Mouse (Mus musculus) CH12.LX (cell line): ENCODE results near the gene Fntb. TPM values are rescaled to one million over a fixed set of nuclear protein-coding genes. Genes with fewer than 3 reads are reported as not detected.

Source experiments
- DNase-seq: peaks from one replicate; pipeline ENCODE4 v3.0.0-alpha.2; 2013; ENCODE audit errors: extremely low read depth
- H3K27ac ChIP-seq: 2 replicates; pipeline ENCODE4 v1.5.1; 2012; ENCODE audit warnings: low read depth, mild to moderate bottlenecking, control low read depth, moderate library complexity; ENCODE audit not compliant: insufficient read depth
- H3K27me3 ChIP-seq: replicated peaks from 2 replicates; pipeline ENCODE3; 2012; ENCODE audit warnings: inconsistent platforms
- H3K36me3 ChIP-seq, 2 experiments: replicated peaks in 1 of 2; 2 replicates each; pipeline versions ENCODE3 to v1.6.1; 2012; ENCODE audit warnings: inconsistent platforms in 1 of 2, low read length in 1 of 2, mild to moderate bottlenecking in 1 of 2, mixed read lengths in 1 of 2, moderate library complexity in 1 of 2; ENCODE audit not compliant: control insufficient read depth in 1 of 2, insufficient read depth in 1 of 2
- H3K4me1 ChIP-seq, 2 experiments: 2 replicates each; pipeline ENCODE4 v1.6.1; 2012; ENCODE audit warnings: inconsistent platforms in 1 of 2, moderate library complexity in 1 of 2; ENCODE audit not compliant: insufficient read depth in 2 of 2, control insufficient read depth in 1 of 2
- H3K4me2 ChIP-seq: 2 replicates; pipeline ENCODE4 v1.6.1; 2012; ENCODE audit warnings: low read depth, mild to moderate bottlenecking, control low read depth; ENCODE audit not compliant: poor library complexity, insufficient read depth, severe bottlenecking
- H3K4me3 ChIP-seq, 3 experiments: fragments of 150-350 bp in 1 of 3; sonication (generic) in 1 of 3; replicated peaks in 1 of 3; 2 replicates each; pipeline versions ENCODE3 to v1.5.1; 2011 to 2012; ENCODE audit warnings: low read depth in 2 of 3, low read length in 2 of 3, mild to moderate bottlenecking in 2 of 3, moderate library complexity in 2 of 3, control low read depth in 1 of 3, improper control_type of control experiment in 1 of 3, inconsistent platforms in 1 of 3, mixed read lengths in 1 of 3; ENCODE audit not compliant: poor library complexity in 1 of 3
- H3K79me2 ChIP-seq: replicated peaks from 2 replicates; pipeline ENCODE4 v1.6.1; 2012; ENCODE audit warnings: mild to moderate bottlenecking, moderate library complexity; ENCODE audit not compliant: control insufficient read depth, poor library complexity, insufficient read depth, severe bottlenecking; ENCODE audit errors: extremely low read depth
- H3K9ac ChIP-seq: 2 replicates; pipeline ENCODE4 v1.6.1; 2012; ENCODE audit warnings: low read depth, mild to moderate bottlenecking, control low read depth, moderate library complexity; ENCODE audit not compliant: insufficient read depth
- H3K9me3 ChIP-seq: replicated peaks from 2 replicates; pipeline ENCODE3; 2012; ENCODE audit warnings: low read length, inconsistent platforms, mixed read lengths
- BHLHE40 ChIP-seq: IDR thresholded peaks from 2 replicates; pipeline ENCODE4 v1.6.1; 2011; ENCODE audit warnings: mild to moderate bottlenecking, low read depth, low read length, improper control_type of control experiment
- EP300 ChIP-seq: IDR thresholded peaks from 2 replicates; pipeline ENCODE4 v1.6.1; 2011; ENCODE audit warnings: low read length, improper control_type of control experiment
- ETS1 ChIP-seq: conservative IDR thresholded peaks from 2 replicates; pipeline ENCODE4 v1.6.1; 2012; ENCODE audit warnings: low read depth, mild to moderate bottlenecking, inconsistent platforms, low read length, improper control_type of control experiment, moderate library complexity
- HCFC1 ChIP-seq: IDR thresholded peaks from 2 replicates; pipeline ENCODE4 v1.6.1; 2012; ENCODE audit warnings: low read depth, mild to moderate bottlenecking, inconsistent platforms, low read length, improper control_type of control experiment
- JUND ChIP-seq: conservative IDR thresholded peaks from 2 replicates; pipeline ENCODE4 v1.6.1; 2011; ENCODE audit warnings: low read depth, low read length, improper control_type of control experiment
- MAX ChIP-seq: IDR thresholded peaks from 2 replicates; pipeline ENCODE4 v1.6.1; 2011; ENCODE audit warnings: low read length, improper control_type of control experiment
- MEF2A ChIP-seq: IDR thresholded peaks from 2 replicates; pipeline ENCODE4 v1.6.1; 2014; ENCODE audit warnings: low read depth, mild to moderate bottlenecking, inconsistent platforms, low read length, improper control_type of control experiment, borderline replicate concordance
- MXI1 ChIP-seq: IDR thresholded peaks from 2 replicates; pipeline ENCODE4 v1.6.1; 2011; ENCODE audit warnings: mild to moderate bottlenecking, low read depth, low read length, improper control_type of control experiment
- MYC ChIP-seq: IDR thresholded peaks from 2 replicates; pipeline ENCODE4 v1.6.1; 2011; ENCODE audit warnings: low read depth, mild to moderate bottlenecking, improper control_type of control experiment, low read length
- NELFE ChIP-seq: IDR thresholded peaks from 2 replicates; pipeline ENCODE4 v1.6.1; 2011; ENCODE audit warnings: low read depth, low read length, improper control_type of control experiment
- RAD21 ChIP-seq: IDR thresholded peaks from 2 replicates; pipeline ENCODE4 v1.6.1; 2011; ENCODE audit warnings: low read depth, mild to moderate bottlenecking, low read length, improper control_type of control experiment, moderate library complexity
- RCOR1 ChIP-seq: conservative IDR thresholded peaks from 2 replicates; pipeline ENCODE4 v1.6.1; 2012; ENCODE audit warnings: low read depth, mild to moderate bottlenecking, inconsistent platforms, low read length, improper control_type of control experiment
- SIN3A ChIP-seq: IDR thresholded peaks from 2 replicates; pipeline ENCODE4 v1.6.1; 2012; ENCODE audit warnings: low read length, improper control_type of control experiment, inconsistent platforms
- SMC3 ChIP-seq: IDR thresholded peaks from 2 replicates; pipeline ENCODE4 v1.6.1; 2011; ENCODE audit warnings: low read depth, low read length, improper control_type of control experiment
- UBTF ChIP-seq: IDR thresholded peaks from 2 replicates; pipeline ENCODE4 v1.6.1; 2012; ENCODE audit warnings: low read depth, mild to moderate bottlenecking, inconsistent platforms, low read length, improper control_type of control experiment, moderate library complexity
- ZC3H11A ChIP-seq: IDR thresholded peaks from 2 replicates; pipeline ENCODE4 v1.6.1; 2012; ENCODE audit warnings: low read depth, mild to moderate bottlenecking, inconsistent platforms, low read length, improper control_type of control experiment
- dilution Hi-C: fragments of 300-500 bp; cut with MboI; formaldehyde crosslinking; loops from 2 replicates; pipeline ENCODE4 v1.14.3; 2020; ENCODE audit warnings: low sequenced_read_pairs; ENCODE audit not compliant: extremely low pct_unique_long_range_greater_than_20kb, extremely low pct_ligation_motif_present
- in situ Hi-C: fragments of 300-500 bp; cut with MboI; formaldehyde crosslinking; loops from 3 replicates; pipeline ENCODE4 v1.14.3; 2019; ENCODE audit warnings: low sequenced_read_pairs, low pct_ligation_motif_present, low pct_unique_long_range_greater_than_20kb, mixed read lengths
- polyA plus RNA-seq: library from polyadenylated mRNA; unstranded; fragments of >175 nt; gene quantifications from 2 replicates; pipeline ENCODE4 v1.2.1, GENCODE M21; 2012; ENCODE audit warnings: low read depth; ENCODE audit not compliant: insufficient read length
- total RNA-seq, 2 experiments: library from RNA; depleted of rRNA; stranded (reverse); fragments of 300-350 nt in 1 of 2; fragments of >200 nt in 1 of 2; gene quantifications; 2 replicates each; pipeline ENCODE4 v1.2.3; 2012 to 2014

The Fntb gene
- total and polyA plus RNA-seq, 3 experiments = 5.6 to 19.5 (median 9.2) TPM

DNA sequence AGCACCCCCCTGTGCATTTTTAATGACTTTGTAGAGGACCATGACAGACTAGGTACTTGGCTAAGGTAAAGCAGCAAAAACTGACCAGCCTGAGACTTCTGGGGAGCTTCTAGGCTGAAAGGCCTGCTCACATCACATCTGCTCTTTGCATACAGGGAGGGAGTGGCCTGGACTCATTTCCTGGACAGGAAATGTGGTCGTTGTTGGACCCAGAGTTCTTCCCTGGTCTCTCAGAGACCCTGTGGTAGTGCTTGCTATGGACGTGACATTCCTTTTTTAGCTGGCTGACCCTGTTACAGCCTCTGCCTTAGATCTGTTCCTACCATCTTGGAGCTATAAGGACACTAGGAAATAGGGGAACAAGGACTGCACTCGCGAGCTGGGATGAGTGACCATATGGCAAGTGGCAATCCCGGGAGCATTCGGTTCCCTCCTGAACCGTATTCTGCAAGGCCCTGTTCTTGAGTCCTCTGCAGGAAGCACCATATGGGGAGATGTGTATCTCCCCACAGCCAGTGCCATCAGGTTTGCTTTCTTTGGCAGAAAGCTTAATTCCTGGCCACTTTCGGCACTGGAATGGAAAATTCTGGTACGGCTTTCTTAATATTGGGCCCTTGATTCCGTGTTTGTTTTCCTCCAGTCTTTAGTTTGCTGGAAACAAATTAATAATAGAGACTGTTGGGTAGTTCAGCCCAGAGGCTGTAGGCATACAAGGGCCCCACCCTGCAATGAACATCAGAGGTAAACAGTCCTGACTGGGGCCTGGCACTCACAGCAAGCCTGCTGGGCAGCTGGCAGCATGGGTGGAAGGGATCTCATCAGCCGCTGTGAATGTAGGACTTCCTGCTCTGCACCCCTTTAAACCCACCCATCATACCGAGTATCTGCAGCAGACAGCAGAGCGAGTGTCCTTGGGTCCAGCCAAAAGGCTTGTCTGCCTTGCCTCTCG, 166.6 kb downstream of the Fntb start:
- Histone ChIP-seq H3K36me3 (peaks cover 25 to 80% of the 10 kb centered on the region in 2 experiments), H3K79me2 (no peaks in the 10 kb centered on the region), H3K9me3 (no peaks in the 10 kb centered on the region), H3K4me3 (no peak overlapping the region), H3K4me2 (no peak overlapping the region), H3K4me1 (peaks cover 4 to 50% of the 10 kb centered on the region in 2 experiments; a peak in 3 of 4 replicates), H3K27me3 (no peaks in the 10 kb centered on the region), H3K27ac (no peak overlapping the region)
- dilution Hi-C loops (no loop called here), in situ Hi-C loops (no loop called here)
- no peak for DNase-seq
- TF ChIP-seq EP300 = no peak
- TF ChIP-seq, all 38 proteins: peak for 0
- H3K9ac ChIP-seq = no peak overlapping the region

GRCm38 (mm10) chr12:76932688-76933060, 167.3 kb downstream of the Fntb start:
- H3K27me3 ChIP-seq = no peaks in the 10 kb centered on the region
- dilution Hi-C loops (no loop called here), in situ Hi-C loops (no loop called here)
- H3K4me2 ChIP-seq = no peak overlapping the region
- H3K36me3 ChIP-seq = peaks cover 27 to 78% of the 10 kb centered on the region in 2 experiments
- no peaks in the 10 kb centered on the region for H3K9me3 ChIP-seq
- no peak for TF ChIP-seq MAX
- no peak for TF ChIP-seq EP300
- TF ChIP-seq RAD21 = no peak
- TF ChIP-seq UBTF = no peak
- TF ChIP-seq JUND = no peak
- no peak for TF ChIP-seq ETS1
- H3K79me2 ChIP-seq = no peaks in the 10 kb centered on the region
- no peak overlapping the region for H3K27ac ChIP-seq
- no peak for DNase-seq
- no peak overlapping the region for H3K9ac ChIP-seq
- peaks cover 4 to 50% of the 10 kb centered on the region in 2 experiments; a peak in 3 of 4 replicates for H3K4me1 ChIP-seq
- no peak overlapping the region for H3K4me3 ChIP-seq

GRCm38 (mm10) chr12:76934438-76934837, 169.0 kb downstream of the Fntb start:
- peaks cover 44 to 82% of the 10 kb centered on the region in 2 experiments for H3K36me3 ChIP-seq
- no peaks in the 10 kb centered on the region for H3K9me3 ChIP-seq
- no peak overlapping the region for H3K27ac ChIP-seq
- dilution Hi-C loops (no loop called here), in situ Hi-C loops (no loop called here)
- H3K79me2 ChIP-seq = no peaks in the 10 kb centered on the region
- peaks cover 4 to 50% of the 10 kb centered on the region in 2 experiments; a peak in 3 of 4 replicates for H3K4me1 ChIP-seq
- TF ChIP-seq MEF2A (no peak), SMC3 (no peak), MYC (no peak), JUND (no peak), ZC3H11A (no peak), BHLHE40 (no peak), HCFC1 (no peak), MXI1 (no peak), RCOR1 (no peak), NELFE (no peak), SIN3A (no peak), EP300 (no peak)
- no peak overlapping the region for H3K4me3 ChIP-seq
- H3K4me2 ChIP-seq = no peak overlapping the region
- no peak for DNase-seq
- no peaks in the 10 kb centered on the region for H3K27me3 ChIP-seq
- no peak overlapping the region for H3K9ac ChIP-seq
